Mouse (Mus musculus) embryonic fibroblast, embryonic 13.5 days (primary cell): ENCODE results near the gene Ccdc174. TPM values are rescaled to one million over a fixed set of nuclear protein-coding genes. Genes with fewer than 3 reads are reported as not detected.
"Not testable (repeated sequence)": the region's sequence is repeated elsewhere in the genome, so short reads cannot be mapped to it uniquely, and the experiment has no call there.

Experiments used
- H3K27ac ChIP-seq: 2 replicates; pipeline ENCODE4 v1.5.1; 2012; ENCODE audit warnings: low read length, control low read depth, inconsistent platforms; ENCODE audit not compliant: insufficient read depth
- H3K4me1 ChIP-seq: 2 replicates; pipeline ENCODE4 v1.6.1; 2011; ENCODE audit warnings: low read length; ENCODE audit not compliant: control insufficient read depth, insufficient read depth
- H3K4me3 ChIP-seq: 2 replicates; pipeline ENCODE4 v1.5.1; 2011; ENCODE audit warnings: mild to moderate bottlenecking, control low read depth, low read length; ENCODE audit not compliant: insufficient read depth
- CTCF ChIP-seq: IDR thresholded peaks from 2 replicates; pipeline ENCODE4 v1.5.1; 2011; ENCODE audit warnings: mild to moderate bottlenecking, control low read depth, low read length, moderate library complexity, borderline replicate concordance; ENCODE audit not compliant: insufficient read depth
- POLR2A ChIP-seq: IDR thresholded peaks from 2 replicates; pipeline ENCODE4 v1.6.1; 2011; ENCODE audit warnings: low read depth, mild to moderate bottlenecking, control low read depth, low read length, moderate library complexity
- polyA plus RNA-seq: library from polyadenylated mRNA; stranded (reverse); fragments of >200 nt; gene quantifications from 2 replicates; pipeline ENCODE4 v1.2.4, GENCODE M21; 2011; ENCODE audit warnings: low read depth; ENCODE audit not compliant: missing spikeins, insufficient read length

The Ccdc174 gene
- polyA plus RNA-seq, 1 experiment, result 26.3 TPM

- H3K4me3 ChIP-seq, result no peak overlapping the region
- TF ChIP-seq CTCF (no peak), POLR2A (no peak)
- no peaks in the 10 kb centered on the region for H3K4me1 ChIP-seq
- no peak overlapping the region for H3K27ac ChIP-seq
These were observed 12.3 kb upstream of the Ccdc174 start for GRCm38 (mm10) chr6:91865601-91866000.

- H3K27ac ChIP-seq, result no peak overlapping the region
- no peak for TF ChIP-seq CTCF
- no peak for TF ChIP-seq POLR2A
- no peak overlapping the region for H3K4me3 ChIP-seq
- H3K4me1 ChIP-seq, result no peaks in the 10 kb centered on the region
These were observed 9.8 kb upstream of the Ccdc174 start for GRCm38 (mm10) chr6:91868091-91868490.

- Histone ChIP-seq H3K4me1 (no peaks in the 10 kb centered on the region), H3K4me3 (no peak overlapping the region), H3K27ac (no peak overlapping the region)
- TF ChIP-seq CTCF (no peak), POLR2A (no peak)
These were observed 5.1 kb upstream of the Ccdc174 start for GRCm38 (mm10) chr6:91872781-91873180.

GRCm38 (mm10) chr6:91883859-91884258, 6.0 kb downstream of the Ccdc174 start:
- no peak for TF ChIP-seq CTCF
- Histone ChIP-seq H3K27ac (no peak overlapping the region), H3K4me1 (no peaks in the 10 kb centered on the region), H3K4me3 (no peak overlapping the region)

- Histone ChIP-seq H3K27ac (no peak overlapping the region), H3K4me1 (no peaks in the 10 kb centered on the region), H3K4me3 (no peak overlapping the region)
- TF ChIP-seq POLR2A, result no peak
- no peak for TF ChIP-seq CTCF
These were observed 11.5 kb downstream of the Ccdc174 start for GRCm38 (mm10) chr6:91889255-91889906.

- Histone ChIP-seq H3K4me3 (no peak overlapping the region), H3K4me1 (no peaks in the 10 kb centered on the region), H3K27ac (no peak overlapping the region)
- TF ChIP-seq CTCF (no peak), POLR2A (no peak)
These were observed 12.8 kb downstream of the Ccdc174 start for GRCm38 (mm10) chr6:91890615-91891014.

- H3K4me3 ChIP-seq, result no peak overlapping the region
These were observed 13.9 kb downstream of the Ccdc174 start for GRCm38 (mm10) chr6:91891776-91892175.

GRCm38 (mm10) chr6:91896783-91897182, 18.9 kb downstream of the Ccdc174 start:
- H3K4me3 ChIP-seq, result no peak overlapping the region
- TF ChIP-seq POLR2A (no peak), CTCF (no peak)
- H3K4me1 ChIP-seq, result no peaks in the 10 kb centered on the region
- H3K27ac ChIP-seq, result no peak overlapping the region

More at GRCm38 (mm10) chr6:91891776-91892175, 13.9 kb downstream of the Ccdc174 start:
- no peak for TF ChIP-seq POLR2A
- no peak for TF ChIP-seq CTCF
- Histone ChIP-seq H3K4me1 (no peaks in the 10 kb centered on the region), H3K27ac (no peak overlapping the region)

- Histone ChIP-seq H3K4me1 (0 out of 2 replicates have a peak, but pooled peaks cover 3% of the 10 kb centered on the region), H3K27ac (no peak overlapping the region), H3K4me3 (no peak overlapping the region)
- TF ChIP-seq CTCF (peak; percentile 79; the same call in 1 of the 2 replicates), POLR2A (no peak)
These were observed 23.7 kb downstream of the Ccdc174 start for GRCm38 (mm10) chr6:91901505-91901904.

GRCm38 (mm10) chr6:91902509-91902908, 24.7 kb downstream of the Ccdc174 start, which contains the start of gene 4930590J08Rik:
TSS of gene 4930590J08Rik (plus strand) at chr6:91902809.
- not testable (repeated sequence) for H3K4me1 ChIP-seq, H3K4me3 ChIP-seq
- 0 out of 2 replicates have a peak within 1 kb of the TSS, but pooled peaks have one; percentile 1 for H3K27ac ChIP-seq
